Mouse (Mus musculus): ENCODE measurements around the gene Snx18.
A peak's percentile ranks its signal among the peaks of the same experiment; 100 is the strongest.

The Snx18 gene

GRCm38 (mm10) chr13:113555226-113555625 lies 63.1 kb downstream of the Snx18 start:
- DNase-seq: no peak

- DNase-seq: no peak
Observed at GRCm38 (mm10) chr13:113553603-113554230, 64.6 kb downstream of the Snx18 start.

DNA sequence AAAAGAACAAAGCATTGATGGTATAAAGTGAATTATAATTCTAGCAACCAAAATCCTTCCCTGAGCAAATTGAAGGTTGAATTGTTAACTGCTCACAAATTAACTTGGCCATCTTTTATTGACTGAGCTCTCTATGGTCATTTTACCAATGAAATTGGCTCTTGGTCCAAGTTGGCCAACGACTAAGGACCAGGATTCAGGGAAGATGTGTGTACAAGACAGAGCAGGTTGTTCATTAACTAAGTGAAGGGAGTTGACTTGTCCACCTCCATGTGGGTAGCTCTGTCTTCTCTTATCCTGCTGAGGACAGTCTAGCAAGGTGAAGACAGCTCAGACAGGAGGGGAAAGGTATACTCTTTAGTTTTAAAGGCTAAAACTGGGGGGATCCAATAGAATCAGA lies 66.0 kb downstream of the Snx18 start:
- DNase-seq: no peak

DNA sequence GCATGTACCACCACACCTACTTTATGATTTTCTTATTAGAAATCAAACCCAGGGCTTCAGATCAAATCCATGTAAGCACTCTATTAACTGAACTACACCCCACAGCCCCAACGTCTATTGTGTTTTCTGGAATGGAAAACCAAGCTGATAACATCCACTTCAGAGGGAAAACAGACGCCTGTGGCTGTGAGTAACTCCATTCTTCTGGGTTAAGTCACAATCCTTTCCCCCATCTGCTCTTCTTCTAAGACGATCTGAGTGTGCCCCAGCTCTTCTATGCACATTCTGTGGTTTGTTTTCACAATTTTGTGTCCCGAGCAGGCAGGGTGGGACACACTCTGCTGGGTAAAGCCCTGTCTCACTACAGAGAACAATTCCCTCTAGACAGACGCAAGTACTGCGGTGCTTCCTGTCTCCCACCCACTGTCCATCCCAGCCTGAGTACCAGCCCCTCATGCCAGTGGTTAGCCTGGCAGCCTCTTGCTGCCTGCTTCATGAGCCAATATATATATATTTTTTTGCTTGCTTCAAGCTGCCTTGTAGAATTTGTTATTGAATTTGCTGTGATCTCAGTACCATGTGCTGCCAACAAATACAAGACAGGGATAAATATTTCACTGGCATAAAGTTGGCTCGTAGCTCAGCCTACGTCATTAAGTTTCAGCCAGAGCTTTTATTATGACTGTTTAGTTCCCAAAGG lies 67.3 kb downstream of the Snx18 start:
- no peak for DNase-seq

DNA sequence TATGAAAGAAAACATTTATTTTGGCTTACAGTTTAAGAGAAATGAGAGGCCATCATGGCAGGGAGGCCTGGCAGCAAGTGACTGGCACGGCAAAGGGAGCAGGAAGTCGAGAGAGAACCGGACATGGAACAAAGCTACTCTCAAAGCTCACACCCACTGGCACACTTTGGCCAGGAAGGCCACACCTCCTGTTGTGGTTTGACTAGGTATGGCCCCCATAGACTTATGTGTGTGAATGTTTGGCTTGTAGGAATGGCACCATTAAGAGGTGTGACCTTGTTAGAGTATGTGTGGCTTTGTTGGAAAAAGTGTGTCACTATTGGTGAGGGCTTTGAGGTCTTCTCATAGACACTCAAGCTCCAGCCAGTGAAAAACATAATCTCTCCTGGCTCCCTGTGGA lies 69.3 kb downstream of the Snx18 start:
- DNase-seq: no peak

DNA sequence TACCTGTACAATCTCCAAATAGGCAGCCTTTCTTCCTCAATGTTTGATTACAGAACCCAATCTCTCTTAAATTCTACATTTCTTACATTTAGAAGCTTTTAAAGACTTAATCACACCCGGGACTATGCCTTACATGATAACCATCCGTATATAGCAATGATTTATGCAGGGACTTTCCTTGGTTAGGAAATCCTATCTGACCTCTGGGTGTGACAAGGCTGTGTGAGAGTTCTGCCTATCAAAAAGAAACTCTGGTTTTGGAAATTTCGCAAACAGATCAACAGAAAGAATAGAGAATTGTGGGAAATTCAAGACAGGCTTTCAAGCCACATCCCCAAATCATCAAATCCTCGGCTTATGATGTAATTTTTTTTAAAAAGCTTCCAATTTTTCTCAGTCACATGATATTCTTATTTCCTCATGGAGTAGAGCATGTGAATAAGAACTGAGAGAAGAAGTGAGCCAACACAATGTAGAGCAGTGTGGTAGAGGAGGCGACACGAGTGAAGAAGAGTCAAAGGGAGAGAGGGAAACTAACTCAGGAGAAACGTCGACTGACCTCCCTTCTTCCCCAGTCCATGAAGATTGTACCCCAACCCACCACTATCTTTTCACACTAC lies 70.4 kb downstream of the Snx18 start:
- no peak for DNase-seq

GRCm38 (mm10) chr13:113542374-113542773 lies 76.0 kb downstream of the Snx18 start:
- peak; percentile 53 to 61 for DNase-seq

Data from cerebellum, adult 18-20 months (tissue).